Mouse (Mus musculus): ENCODE results near the gene Vmn1r202.
"Not testable (repeated sequence)": the region's sequence is repeated elsewhere in the genome, so short reads cannot be mapped to it uniquely, and the experiment has no call there.

Vmn1r202 gene

DNA sequence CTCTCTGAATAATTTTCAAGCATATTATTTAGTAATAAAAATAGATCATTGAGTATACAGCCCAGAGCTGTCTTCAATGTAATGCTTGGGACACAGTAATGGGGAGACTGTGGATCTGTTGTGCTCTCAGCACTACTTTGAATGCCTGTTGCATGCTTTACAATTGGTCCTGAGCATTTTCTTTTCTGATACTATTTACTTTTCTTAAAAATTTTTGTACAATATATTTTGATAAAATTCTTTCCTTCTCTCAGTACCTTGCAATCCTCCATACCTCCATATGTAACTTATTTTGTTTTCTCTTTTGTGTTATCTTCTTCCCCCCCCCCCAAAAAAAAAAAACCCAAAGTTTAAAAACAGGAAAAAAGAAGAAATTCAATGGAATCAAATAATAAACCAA, at the start of gene Vmn1r202:
Vmn1r202 (minus strand) TSS at position 101 of the 400 bp plus-strand sequence.
- DNase-seq = no peak

DNA sequence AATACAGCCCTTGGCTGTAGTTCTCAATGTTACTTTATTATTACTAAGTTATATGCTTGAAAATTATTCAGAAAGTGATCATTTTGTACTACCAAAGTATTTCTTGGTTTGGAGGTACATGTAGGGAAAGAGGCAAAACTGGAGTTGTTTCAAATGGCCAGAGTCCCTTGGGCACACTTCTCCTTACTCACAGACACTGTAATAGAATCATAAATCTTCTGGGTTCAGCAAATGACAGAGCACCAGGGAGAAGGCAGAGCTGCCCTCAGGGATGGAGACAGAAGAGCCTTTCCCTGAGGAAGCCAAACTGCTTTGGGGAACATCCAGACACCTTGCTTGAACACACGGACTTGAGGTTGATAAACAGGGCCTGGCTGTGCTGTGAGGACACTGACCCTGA, 47.7 kb upstream of the Vmn1r202 start, which contains the start of gene Vmn1r204:
Vmn1r204 (plus strand) TSS at position 301 of the 400 bp plus-strand sequence.
- not testable (repeated sequence) for DNase-seq

- DNase-seq = no peak
Observed at GRCm38 (mm10) chr13:22517814-22518213, 12.6 kb upstream of the Vmn1r202 start, which contains the start of gene Vmn1r203. Gene Vmn1r203 (plus strand): TSS chr13:22518114.

DNA sequence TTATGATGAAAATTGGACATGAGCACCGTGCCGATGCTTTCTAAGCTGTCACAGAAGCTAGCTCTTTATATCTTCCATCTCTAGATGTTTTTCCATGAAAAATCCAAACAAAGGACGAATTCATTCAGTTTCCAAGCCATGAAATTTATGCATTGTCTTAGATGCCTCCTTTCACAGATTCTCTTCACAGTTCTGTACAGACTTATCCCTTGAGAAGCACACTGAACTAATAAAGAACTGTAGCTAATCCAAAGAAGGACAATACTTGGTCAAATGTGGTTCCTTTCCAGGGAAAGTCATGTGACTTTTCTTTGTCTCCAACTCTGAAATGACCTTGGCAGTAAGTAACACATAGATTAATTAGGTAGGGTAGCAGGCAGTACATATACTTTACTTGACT, 2.8 kb downstream of the Vmn1r202 start:
- no peak for DNase-seq

DNA sequence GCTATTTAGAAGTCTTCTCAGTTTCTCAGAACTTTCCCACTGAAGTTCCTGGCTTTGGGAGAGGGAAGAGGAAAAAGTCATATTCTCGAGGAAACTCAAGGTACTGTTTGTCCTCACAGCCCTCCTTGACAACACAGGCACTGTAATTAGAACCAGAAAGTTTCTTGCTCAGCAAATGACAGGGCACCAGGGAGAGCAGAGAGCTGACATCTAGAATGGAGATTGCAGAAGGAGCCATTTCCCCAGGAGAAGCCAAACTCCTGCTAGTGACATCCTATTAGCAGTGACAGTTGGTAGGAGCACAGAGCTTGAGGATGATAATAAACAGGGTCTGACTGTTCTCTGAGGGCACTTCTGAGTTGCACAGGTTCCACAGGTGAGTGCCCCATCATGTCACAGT, 33.6 kb downstream of the Vmn1r202 start, which contains the start of gene Vmn1r201:
Vmn1r201 (plus strand) TSS at position 301 of the 400 bp plus-strand sequence.
- no peak for DNase-seq

DNA sequence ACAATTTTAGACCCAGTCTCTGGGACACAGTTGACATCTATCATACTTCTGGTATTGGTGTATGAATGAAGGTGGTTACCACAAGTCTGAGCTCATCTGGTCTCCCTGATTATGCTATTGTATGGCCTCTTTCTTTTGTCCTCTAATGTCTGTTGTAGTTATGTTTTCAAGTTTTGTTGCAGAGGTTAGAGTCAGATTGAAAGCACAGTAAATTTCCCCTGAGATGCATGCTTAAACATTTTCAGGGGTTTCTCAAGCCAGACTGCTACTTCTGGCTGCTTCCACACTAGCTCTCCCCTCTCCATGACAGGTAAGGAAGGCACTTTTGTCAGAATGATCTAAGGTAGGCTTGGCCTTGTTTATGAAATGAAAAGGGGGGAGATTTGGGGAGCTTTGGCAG, 50.0 kb downstream of the Vmn1r202 start:
- no peak for DNase-seq

All from cerebellum, adult 8-10 months (tissue).